In genomic region chrX:43430581-43430980, GRCm38 (mm10) we compare ENCODE assay signal across 9 mouse cellular contexts. TPM values are rescaled to one million over a fixed set of nuclear protein-coding genes. Genes with fewer than 3 reads are reported as not detected.
DNase-seq lines count a peak whose midpoint lies in the region; ATAC-seq and TF ChIP-seq lines count a peak whose summit lies in the region.
"Had no signal": no experiment of that assay in that cellular context is flagged by ENCODE, and none has a peak within 500 bp of the region (broad histone marks: within the 10 kb centered on the region; RNA-seq: fewer than 3 reads in every experiment).

No protein-coding gene starts in this region.

- H3K4me3 ChIP-seq in neural tube, embryonic 11.5 days (ENCODE audit: low read depth, low read length): peak overlapping the region; percentile 33
- peak overlapping the region; percentile 35 for H3K4me3 ChIP-seq in intestine, postnatal 0 days (ENCODE audit: low read depth, low read length)

- WGBS in neural tube, embryonic 11.5 days: 10% methylated on average over 11 of the region's 11 CpGs
- WGBS in intestine, postnatal 0 days: 11% methylated on average over 11 of the region's 11 CpGs

- peaks cover 12% of the 10 kb centered on the region; the same call in 1 of the 2 replicates for H3K27me3 ChIP-seq in neural tube, embryonic 11.5 days (ENCODE audit: control insufficient read depth, insufficient read depth, low read length)
- H3K27me3 ChIP-seq in intestine, postnatal 0 days (replicated peaks; ENCODE audit: control insufficient read depth, insufficient read depth, low read length): 0 out of 2 replicates have a peak, but pooled peaks cover 8% of the 10 kb centered on the region

- H3K4me2 ChIP-seq in neural tube, embryonic 11.5 days (ENCODE audit: low read depth): peak overlapping the region; percentile 55
- H3K4me2 ChIP-seq in intestine, postnatal 0 days (replicated peaks; ENCODE audit: low read depth): peak overlapping the region; percentile 64

- H3K9me3 ChIP-seq in neural tube, embryonic 11.5 days (ENCODE audit: control insufficient read depth, low read length): no peaks in the 10 kb centered on the region
- H3K9me3 ChIP-seq in intestine, postnatal 0 days (ENCODE audit: control insufficient read depth): no peaks in the 10 kb centered on the region

- H3K27ac ChIP-seq in neural tube, embryonic 11.5 days (ENCODE audit: low read depth, low read length): no peak overlapping the region
- no peak overlapping the region for H3K27ac ChIP-seq in intestine, postnatal 0 days (ENCODE audit: low read depth, low read length)

- no peak; the same call in 1 of the 2 replicates for ATAC-seq in cerebellum, adult (ENCODE audit: insufficient number of reproducible peaks, low FRiP score, low TSS enrichment)
- ATAC-seq in neural tube, embryonic 11.5 days (ENCODE audit: insufficient read depth, low FRiP score, low TSS enrichment): peak; percentile 60; the same call in 1 of the 2 replicates
- ATAC-seq in intestine, postnatal 0 days: no peak

- no peak overlapping the region for H3K9ac ChIP-seq in neural tube, embryonic 11.5 days (ENCODE audit: low read length)
- H3K9ac ChIP-seq in intestine, postnatal 0 days (ENCODE audit: low read depth, low read length): no peak overlapping the region

- peak; percentile 44 for TF ChIP-seq CTCF in intestine, postnatal 0 days (IDR thresholded peaks at IDR 0.05; ENCODE audit: low read depth)

- DNase-seq in cerebellum, adult 11-12 months: peak; percentile 45
- peak; percentile 31 for DNase-seq in neural tube, embryonic 11.5 days (ENCODE audit: low spot score)
- no peak for DNase-seq in neural tube, embryonic 10.5 days (ENCODE audit: extremely low spot score, low spot score)
- DNase-seq in right cerebral cortex, postnatal 14 days: peak; percentile 9
- no peak for DNase-seq in kidney, postnatal 36 days
- no peak for DNase-seq in spleen, postnatal 14 days (ENCODE audit: low spot score in 2 of 2)

- no peaks in the 10 kb centered on the region for H3K4me1 ChIP-seq in neural tube, embryonic 11.5 days (ENCODE audit: control insufficient read depth, insufficient read depth, low read length)
- no peaks in the 10 kb centered on the region for H3K4me1 ChIP-seq in intestine, postnatal 0 days (replicated peaks; ENCODE audit: control insufficient read depth, insufficient read depth, low read length)

- H3K36me3 ChIP-seq in neural tube, embryonic 11.5 days (ENCODE audit: control insufficient read depth, insufficient read depth, low read length): no peaks in the 10 kb centered on the region
- H3K36me3 ChIP-seq in intestine, postnatal 0 days (ENCODE audit: control insufficient read depth, insufficient read depth): no peaks in the 10 kb centered on the region

RNA-seq across cellular contexts. Expression of gene Tenm1, which starts 1.7 kb away (rescaled TPM):
- 0.57 and 0.90 TPM in 2 replicates for polyA plus RNA-seq in neural tube, embryonic 11.5 days (2014; fragmentation: Nextera tagmentation; extraction: Ambion mirVana)
- 0.22 and 0.23 TPM in 2 replicates for polyA plus RNA-seq in intestine, postnatal 0 days (2015; fragmentation: Nextera tagmentation; extraction: Ambion mirVana)
- polyA plus RNA-seq: liver, adult 2 months had no signal

Comparison
In these comparisons a context has a peak if more than half of its experiments do, and no peak if none do; other contexts are left out.
1. DNase-seq: peak in cerebellum, adult 11-12 months (single experiment), neural tube, embryonic 11.5 days (single experiment) and right cerebral cortex, postnatal 14 days (single experiment); none in neural tube, embryonic 10.5 days (single experiment), kidney, postnatal 36 days (0 of 2) and spleen, postnatal 14 days (0 of 2).